Mouse (Mus musculus) forebrain, embryonic 16.5 days (tissue): ENCODE measurements at regions not wholly inside any gene's neighbourhood (a gene's known extent, or its start where the extent isn't known, plus 50 kb on each side); places are given as distances from the start of the nearest gene placed in this dataset.

Experiments
- ATAC-seq: fragments of 200-750 bp; cut with Nextera tagmentation; 2 replicates; pipeline ENCODE4 v1.8.0; 2017; ENCODE audit warnings: mild to moderate bottlenecking, moderate library complexity
- H3K27ac ChIP-seq: fragments of 300-500 bp; sonication (generic); 2 replicates; pipeline ENCODE4 v1.5.1; 2014; ENCODE audit warnings: low read length, control low read depth
- H3K27me3 ChIP-seq: fragments of 300-500 bp; sonication (generic); replicated peaks from 2 replicates; pipeline ENCODE4 v1.6.1; 2014; ENCODE audit warnings: low read length; ENCODE audit not compliant: control insufficient read depth, insufficient read depth
- H3K36me3 ChIP-seq: fragments of 300-500 bp; sonication (generic); 2 replicates; pipeline ENCODE4 v1.6.1; 2014; ENCODE audit not compliant: control insufficient read depth, insufficient read depth
- H3K4me1 ChIP-seq: fragments of 300-500 bp; sonication (generic); replicated peaks from 2 replicates; pipeline ENCODE4 v1.6.1; 2014; ENCODE audit warnings: low read length; ENCODE audit not compliant: control insufficient read depth, insufficient read depth
- H3K4me2 ChIP-seq: fragments of 300-500 bp; sonication (generic); 2 replicates; pipeline ENCODE4 v1.6.1; 2014; ENCODE audit warnings: mild to moderate bottlenecking, low read length, control low read depth
- H3K4me3 ChIP-seq: fragments of 300-500 bp; sonication (generic); replicated peaks from 2 replicates; pipeline ENCODE4 v1.5.1; 2014; ENCODE audit warnings: mild to moderate bottlenecking, low read length, control low read depth
- H3K9ac ChIP-seq: fragments of 300-500 bp; sonication (generic); replicated peaks from 2 replicates; pipeline ENCODE4 v1.6.1; 2014; ENCODE audit warnings: low read depth, low read length, control low read depth
- H3K9me3 ChIP-seq: fragments of 300-500 bp; sonication (generic); 2 replicates; pipeline ENCODE4 v1.6.1; 2016; ENCODE audit warnings: low read length; ENCODE audit not compliant: control insufficient read depth
- WGBS: fragments of 180-500 bp; shearing (Covaris S2); extraction: QIAGEN DNeasy Blood & Tissue Kit; methylation state at CpG from one replicate; pipeline ENCODE4 v1.1.7; 2014; 5-methylcytosine and 5-hydroxymethylcytosine counted together

- Histone ChIP-seq H3K9ac (no peak overlapping the region), H3K27me3 (no peaks in the 10 kb centered on the region), H3K4me3 (no peak overlapping the region), H3K9me3 (no peaks in the 10 kb centered on the region), H3K36me3 (no peaks in the 10 kb centered on the region), H3K4me2 (no peak overlapping the region), H3K27ac (peak overlapping the region; percentile 66), H3K4me1 (peaks cover 8% of the 10 kb centered on the region)
- WGBS = 54% methylated on average over 5 of the region's 5 CpGs
- ATAC-seq = peak; percentile 36; the same call in 1 of the 2 replicates
These were observed 536.2 kb downstream of the Pdcd6ip start for GRCm38 (mm10) chr9:113171767-113172405.

GRCm38 (mm10) chr9:113162897-113163874, 544.9 kb downstream of the Pdcd6ip start:
- H3K27ac ChIP-seq = peak overlapping the region; percentile 86
- no peaks in the 10 kb centered on the region for H3K9me3 ChIP-seq
- ATAC-seq = peak; percentile 82
- WGBS = 33% methylated on average over 12 of the region's 12 CpGs
- H3K4me2 ChIP-seq = peak overlapping the region; percentile 12; the same call in 1 of the 2 replicates
- no peaks in the 10 kb centered on the region for H3K36me3 ChIP-seq
- peak overlapping the region; percentile 27; the same call in 1 of the 2 replicates for H3K9ac ChIP-seq
- no peaks in the 10 kb centered on the region for H3K27me3 ChIP-seq
- H3K4me3 ChIP-seq = no peak overlapping the region
- H3K4me1 ChIP-seq = peaks cover 12% of the 10 kb centered on the region

GRCm38 (mm10) chr9:113160011-113160410, 548.0 kb downstream of the Pdcd6ip start:
- Histone ChIP-seq H3K4me3 (no peak overlapping the region), H3K36me3 (no peaks in the 10 kb centered on the region), H3K9me3 (no peaks in the 10 kb centered on the region), H3K27me3 (no peaks in the 10 kb centered on the region), H3K4me2 (no peak overlapping the region), H3K4me1 (peaks cover 19% of the 10 kb centered on the region), H3K9ac (no peak overlapping the region), H3K27ac (no peak overlapping the region)
- ATAC-seq = no peak
- 93% methylated on average over 2 of the region's 2 CpGs for WGBS

- 72% methylated on average over 6 of the region's 6 CpGs for WGBS
- peak overlapping the region; percentile 80 for H3K27ac ChIP-seq
- H3K27me3 ChIP-seq = no peaks in the 10 kb centered on the region
- no peak overlapping the region for H3K4me2 ChIP-seq
- no peaks in the 10 kb centered on the region for H3K9me3 ChIP-seq
- no peak overlapping the region for H3K9ac ChIP-seq
- no peak overlapping the region for H3K4me3 ChIP-seq
- H3K4me1 ChIP-seq = peaks cover 13% of the 10 kb centered on the region
- H3K36me3 ChIP-seq = no peaks in the 10 kb centered on the region
- ATAC-seq = no peak
These were observed 550.0 kb downstream of the Pdcd6ip start for GRCm38 (mm10) chr9:113158080-113158479.

GRCm38 (mm10) chr9:113157474-113158076, 550.5 kb downstream of the Pdcd6ip start:
- H3K9me3 ChIP-seq = no peaks in the 10 kb centered on the region
- H3K4me3 ChIP-seq = no peak overlapping the region
- H3K27ac ChIP-seq = peak overlapping the region; percentile 80
- WGBS = 57% methylated on average over 17 of the region's 17 CpGs
- H3K27me3 ChIP-seq = no peaks in the 10 kb centered on the region
- no peaks in the 10 kb centered on the region for H3K36me3 ChIP-seq
- H3K4me2 ChIP-seq = no peak overlapping the region
- H3K4me1 ChIP-seq = peaks cover 8% of the 10 kb centered on the region
- no peak overlapping the region for H3K9ac ChIP-seq
- ATAC-seq = peak; percentile 86

- Histone ChIP-seq H3K4me1 (peaks cover 6% of the 10 kb centered on the region; the same call in 1 of the 2 replicates), H3K9ac (no peak overlapping the region), H3K27me3 (no peaks in the 10 kb centered on the region), H3K27ac (no peak overlapping the region), H3K4me3 (no peak overlapping the region), H3K36me3 (no peaks in the 10 kb centered on the region), H3K9me3 (no peaks in the 10 kb centered on the region), H3K4me2 (no peak overlapping the region)
- no peak for ATAC-seq
- 63% methylated on average over 3 of the region's 3 CpGs for WGBS
These were observed 551.4 kb downstream of the Pdcd6ip start for GRCm38 (mm10) chr9:113156707-113157106.

- H3K9ac ChIP-seq = no peak overlapping the region
- no peak overlapping the region for H3K4me3 ChIP-seq
- no peak for ATAC-seq
- no peak overlapping the region for H3K27ac ChIP-seq
- H3K4me2 ChIP-seq = no peak overlapping the region
- H3K9me3 ChIP-seq = no peaks in the 10 kb centered on the region
- no peaks in the 10 kb centered on the region for H3K36me3 ChIP-seq
- 5% methylated on average over 5 of the region's 5 CpGs for WGBS
- H3K27me3 ChIP-seq = no peaks in the 10 kb centered on the region
- H3K4me1 ChIP-seq = no peaks in the 10 kb centered on the region
These were observed 559.0 kb downstream of the Pdcd6ip start for GRCm38 (mm10) chr9:113149084-113149483.

- no peak overlapping the region for H3K4me3 ChIP-seq
- H3K36me3 ChIP-seq = no peaks in the 10 kb centered on the region
- no peak overlapping the region for H3K9ac ChIP-seq
- 80% methylated on average over 2 of the region's 2 CpGs for WGBS
- no peak overlapping the region for H3K27ac ChIP-seq
- no peaks in the 10 kb centered on the region for H3K4me1 ChIP-seq
- H3K27me3 ChIP-seq = no peaks in the 10 kb centered on the region
- H3K9me3 ChIP-seq = no peaks in the 10 kb centered on the region
- no peak for ATAC-seq
- no peak overlapping the region for H3K4me2 ChIP-seq
These were observed 561.5 kb downstream of the Pdcd6ip start for GRCm38 (mm10) chr9:113146571-113146970.

GRCm38 (mm10) chr9:113145036-113145435, 563.0 kb downstream of the Pdcd6ip start:
- Histone ChIP-seq H3K4me1 (no peaks in the 10 kb centered on the region), H3K4me2 (no peak overlapping the region), H3K27me3 (no peaks in the 10 kb centered on the region), H3K36me3 (no peaks in the 10 kb centered on the region), H3K27ac (no peak overlapping the region), H3K4me3 (no peak overlapping the region), H3K9ac (no peak overlapping the region), H3K9me3 (no peaks in the 10 kb centered on the region)
- no peak for ATAC-seq
- 65% methylated on average over 2 of the region's 2 CpGs for WGBS
